Mouse (Mus musculus): ENCODE results near the gene Wdr90.

Wdr90 gene

DNA sequence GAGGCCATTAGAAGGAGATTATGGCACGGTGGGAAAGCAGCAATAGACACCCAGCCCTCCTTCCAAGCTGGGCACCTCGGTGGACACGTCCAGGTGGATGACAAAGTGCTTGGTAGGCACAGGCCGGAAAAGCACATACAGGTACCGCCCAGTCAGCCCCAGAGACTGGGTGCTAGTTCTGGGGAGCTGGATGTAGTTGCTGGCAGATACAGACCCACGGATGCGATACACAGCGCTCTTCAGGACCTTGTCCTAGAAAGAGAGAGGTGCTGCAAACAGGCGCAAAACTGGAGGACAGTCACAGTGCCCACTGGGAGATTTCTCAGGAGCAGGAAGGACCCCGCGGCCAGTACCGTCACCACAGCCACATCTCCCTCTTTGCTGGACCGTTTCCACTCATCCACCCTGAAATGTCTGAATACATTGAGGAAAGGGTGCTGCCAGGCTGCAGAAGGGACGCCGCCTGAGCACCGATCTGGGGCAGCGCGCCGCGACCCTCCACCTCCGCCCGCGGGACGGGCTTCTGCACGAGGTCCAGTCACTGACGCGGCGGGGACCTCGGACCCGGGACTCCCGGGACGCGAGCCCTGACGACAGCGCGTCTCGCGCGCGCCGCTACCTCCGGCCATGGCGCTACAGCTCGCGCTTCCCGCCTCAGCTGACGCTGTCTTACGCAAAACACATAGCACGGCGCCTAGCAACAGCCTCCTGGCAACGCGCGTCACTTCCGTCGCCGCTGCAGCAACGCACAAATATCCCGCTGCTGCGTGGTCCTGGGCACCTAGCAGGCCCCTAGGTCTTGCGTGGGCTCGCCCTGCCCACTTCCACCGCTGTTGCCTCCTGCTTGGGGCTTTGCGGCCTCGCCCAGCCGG, at the start of gene Wdr90:
TSS of gene Wdr90 (minus strand) at position 670 of the 872 bp plus-strand sequence.
- DNase-seq = peak; percentile 91

DNA sequence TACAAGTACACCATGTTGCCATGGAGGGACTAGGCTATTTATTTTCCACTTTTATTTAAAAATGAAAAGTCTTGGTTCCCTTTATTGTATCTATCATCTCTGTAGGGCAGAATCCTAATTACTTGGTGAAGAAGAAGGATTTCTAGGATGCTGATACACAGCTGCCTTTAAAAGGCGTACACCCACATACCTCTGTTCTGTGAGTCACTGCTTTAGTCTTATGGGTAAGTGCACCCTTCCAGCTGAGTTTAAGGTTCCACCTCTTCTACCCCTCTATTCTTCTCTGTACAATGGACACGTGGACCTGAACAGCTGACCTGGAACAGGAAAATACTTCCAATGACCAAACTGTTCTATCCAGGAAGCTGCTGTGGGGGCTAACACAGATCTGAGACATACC, 46.3 kb upstream of the Wdr90 start:
- no peak for DNase-seq

DNA sequence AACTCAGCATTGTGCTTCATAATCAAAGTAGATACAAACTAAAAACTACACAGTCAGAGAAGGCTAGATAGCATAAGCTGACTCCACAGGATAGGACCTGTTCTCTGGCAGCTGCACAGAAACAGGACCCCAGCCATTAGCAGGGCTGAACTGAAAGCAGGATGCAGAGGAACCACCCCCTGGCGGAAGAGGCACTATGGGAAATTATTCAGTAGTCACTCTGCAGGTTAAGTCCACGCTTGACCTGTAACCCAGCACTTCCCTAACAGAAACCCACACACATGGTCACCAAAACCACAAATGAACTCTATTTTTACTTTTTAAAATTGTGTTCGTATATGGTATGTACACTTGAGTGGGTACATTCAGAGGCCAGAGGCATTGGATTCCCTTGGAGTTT, 41.8 kb upstream of the Wdr90 start:
- no peak for DNase-seq

DNA sequence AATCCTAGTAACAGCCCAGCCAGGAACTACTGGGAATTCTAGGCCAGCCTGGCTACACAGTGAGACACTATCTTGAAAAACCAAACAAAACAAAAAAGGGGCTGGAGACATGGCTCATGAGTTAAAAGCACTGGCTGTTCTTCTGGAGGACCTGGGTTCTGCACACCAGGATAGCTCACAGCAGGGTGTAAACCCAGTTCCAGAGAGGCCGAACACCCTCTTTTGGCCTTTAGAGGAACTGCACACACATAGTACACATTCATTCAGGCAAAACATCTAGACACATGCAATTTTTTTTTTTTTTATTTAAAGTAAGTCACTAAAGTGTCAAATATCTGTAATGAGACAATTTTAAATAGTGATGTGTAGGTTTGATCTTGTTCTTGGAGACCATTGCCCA, 38.9 kb upstream of the Wdr90 start:
- DNase-seq = no peak

DNA sequence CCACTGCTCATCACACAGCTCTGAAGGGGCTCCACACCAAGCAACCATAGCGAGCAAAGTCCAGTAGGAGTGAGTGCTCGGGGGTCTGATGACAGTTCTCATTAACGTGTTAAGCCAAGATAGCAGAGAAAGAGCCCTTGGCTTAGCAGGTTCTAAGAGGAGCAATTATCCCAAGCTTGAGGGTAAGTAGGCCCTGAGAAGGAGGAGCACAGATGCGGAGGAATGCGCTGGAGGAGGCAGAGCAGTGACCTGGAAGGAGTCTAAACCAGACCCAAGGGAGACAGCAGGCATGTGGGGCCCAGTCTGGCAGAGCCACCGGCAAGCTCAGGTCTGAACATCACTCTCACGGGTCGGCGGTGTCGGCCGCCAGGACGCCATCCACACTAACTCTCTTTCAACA, 34.6 kb upstream of the Wdr90 start:
- no peak for DNase-seq

DNA sequence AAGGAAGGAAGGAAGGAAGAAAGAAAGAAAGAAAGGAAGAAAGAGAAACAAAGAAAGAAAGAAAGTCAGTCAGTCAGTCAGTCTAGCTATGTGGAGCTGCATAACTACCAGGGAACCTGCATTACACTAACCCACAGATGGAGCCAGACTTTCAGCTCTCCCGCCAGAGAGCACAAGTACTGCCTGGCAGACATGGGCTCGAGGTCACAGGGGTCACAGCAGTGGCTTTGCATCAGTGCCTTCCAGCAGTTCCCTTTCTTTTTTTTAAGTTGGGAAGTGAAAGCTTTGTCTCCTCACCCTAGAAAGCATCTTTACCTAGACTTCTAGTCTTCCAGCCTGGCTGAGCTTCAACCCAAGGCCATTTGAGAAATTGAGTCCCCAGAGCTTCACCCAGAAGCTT, 34.1 kb upstream of the Wdr90 start:
- DNase-seq = no peak

DNA sequence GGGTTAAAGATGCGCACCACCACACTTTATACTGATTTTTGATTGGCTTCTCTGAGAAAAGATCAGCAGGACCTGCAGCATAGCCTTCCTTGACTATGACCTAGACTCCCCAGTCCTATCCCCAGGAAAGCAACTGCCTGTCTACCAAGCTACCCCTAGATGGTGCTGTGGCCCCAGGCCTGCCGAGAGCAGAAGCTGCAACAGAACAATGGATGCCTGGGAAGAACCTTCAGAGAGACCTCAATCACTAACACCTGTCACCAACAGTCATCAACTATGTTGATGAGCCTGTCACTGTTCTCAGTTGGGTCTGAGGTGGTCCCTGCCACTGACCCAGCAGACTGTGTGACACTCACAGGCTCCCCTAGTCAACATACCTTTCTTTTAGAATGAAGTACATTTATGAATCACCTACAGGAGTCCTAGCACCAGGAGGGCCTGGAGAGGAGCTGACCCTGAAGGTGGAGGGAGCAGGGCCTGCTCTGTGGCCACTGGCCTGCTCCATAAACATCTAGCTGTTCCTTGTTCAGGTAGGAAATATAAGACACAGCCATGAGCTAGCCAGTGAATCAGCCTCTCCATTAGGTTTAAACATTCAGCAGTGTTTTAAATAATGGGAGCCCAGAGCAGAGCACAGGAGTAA, 32.8 kb upstream of the Wdr90 start:
- DNase-seq = peak; percentile 79

DNA sequence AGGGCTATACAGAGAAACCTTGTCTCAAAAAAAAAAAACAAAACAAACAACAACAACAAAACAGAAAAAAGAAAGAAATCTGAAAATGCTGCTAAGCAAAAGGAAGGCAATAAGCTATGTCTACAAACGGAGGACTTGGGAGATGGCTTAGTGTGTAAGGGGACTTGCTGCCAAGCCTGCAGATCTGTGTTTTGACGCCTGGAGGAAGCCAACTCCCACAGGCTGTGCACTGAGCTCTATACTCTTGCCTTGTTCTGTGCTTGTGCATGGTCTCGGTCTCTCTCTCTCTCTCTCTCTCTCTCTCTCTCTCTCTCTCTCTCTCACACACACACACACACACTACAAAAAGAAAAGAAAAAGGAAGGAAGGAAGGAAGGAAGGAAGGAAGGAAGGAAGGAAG, 27.5 kb upstream of the Wdr90 start:
- DNase-seq = no peak

DNA sequence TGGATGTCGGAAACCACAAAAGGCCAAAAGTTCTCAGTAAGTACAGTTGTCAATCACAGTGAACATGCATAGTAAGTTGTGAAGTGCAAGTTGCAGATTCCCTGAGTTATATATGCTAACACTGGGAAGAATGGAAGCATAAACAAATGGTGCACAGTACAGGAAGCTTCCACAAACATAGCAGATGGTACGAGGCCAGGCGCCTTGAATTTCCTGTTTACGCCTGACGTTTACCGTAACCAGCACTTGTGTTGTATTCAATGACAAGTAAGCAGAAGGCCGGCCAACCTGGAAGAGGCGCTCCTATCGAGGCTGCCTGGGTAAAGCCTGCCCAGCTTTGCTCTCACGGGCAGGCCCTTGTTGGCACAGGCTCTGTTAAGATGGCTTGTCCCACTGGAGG, 26.2 kb upstream of the Wdr90 start:
- DNase-seq = no peak

DNA sequence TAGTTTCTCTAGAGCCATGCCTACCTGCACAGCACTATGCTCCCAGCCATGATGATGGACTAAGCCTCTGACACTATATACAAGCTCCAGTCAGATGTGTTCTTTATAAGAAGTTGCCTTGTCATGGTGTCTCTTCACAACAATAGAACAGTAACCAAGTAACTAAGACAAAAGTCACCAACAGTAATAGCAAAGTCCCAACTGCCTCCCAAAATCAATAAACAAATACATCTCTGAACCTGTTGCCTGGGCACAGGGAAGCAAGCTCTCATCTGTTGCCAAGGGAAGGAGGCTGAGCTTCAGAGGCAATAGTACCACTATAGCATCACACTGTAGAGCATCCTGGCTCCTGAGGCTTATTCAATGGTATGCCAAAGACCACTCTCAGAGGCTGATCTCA, 25.5 kb upstream of the Wdr90 start:
- DNase-seq = no peak

DNA sequence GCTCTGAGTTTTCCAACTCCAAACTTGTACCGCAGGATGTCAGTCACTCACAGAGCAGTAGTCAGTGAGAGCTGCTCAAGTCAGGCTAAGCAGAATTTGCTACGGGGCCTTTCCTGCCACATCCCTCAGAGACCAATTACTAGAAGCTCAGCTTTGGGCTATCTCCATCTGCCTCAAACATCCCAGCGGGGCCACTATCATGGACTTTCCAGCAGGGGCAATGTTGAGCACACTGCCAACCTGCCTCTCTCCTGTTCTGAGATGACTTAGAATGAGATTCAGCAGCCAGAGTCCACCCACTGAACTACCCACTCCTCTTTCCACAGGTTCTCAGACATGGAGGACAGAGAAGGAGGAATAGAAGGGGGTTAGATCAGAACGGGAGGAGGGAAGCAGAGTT, 24.3 kb upstream of the Wdr90 start:
- DNase-seq = peak; percentile 45

DNA sequence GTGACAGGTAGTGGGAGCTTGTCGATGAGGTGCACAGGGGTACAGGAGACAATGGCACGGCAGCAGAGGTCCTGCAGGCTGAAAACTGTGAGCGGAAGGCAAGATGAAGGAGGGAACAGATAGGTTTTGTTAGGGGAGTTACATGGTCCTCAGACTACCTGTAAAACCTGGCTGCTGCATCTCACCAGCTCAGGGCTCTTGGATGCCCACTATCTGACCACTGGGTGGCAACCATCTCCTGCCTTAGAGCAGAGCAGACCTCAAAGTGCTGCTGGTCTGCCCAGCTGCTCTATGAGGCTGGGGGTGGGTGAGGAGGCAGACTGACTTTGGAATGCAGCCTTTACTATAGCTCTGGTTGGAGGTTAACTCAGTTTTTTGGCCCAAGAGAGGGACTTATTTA, 22.5 kb upstream of the Wdr90 start:
- no peak for DNase-seq

DNA sequence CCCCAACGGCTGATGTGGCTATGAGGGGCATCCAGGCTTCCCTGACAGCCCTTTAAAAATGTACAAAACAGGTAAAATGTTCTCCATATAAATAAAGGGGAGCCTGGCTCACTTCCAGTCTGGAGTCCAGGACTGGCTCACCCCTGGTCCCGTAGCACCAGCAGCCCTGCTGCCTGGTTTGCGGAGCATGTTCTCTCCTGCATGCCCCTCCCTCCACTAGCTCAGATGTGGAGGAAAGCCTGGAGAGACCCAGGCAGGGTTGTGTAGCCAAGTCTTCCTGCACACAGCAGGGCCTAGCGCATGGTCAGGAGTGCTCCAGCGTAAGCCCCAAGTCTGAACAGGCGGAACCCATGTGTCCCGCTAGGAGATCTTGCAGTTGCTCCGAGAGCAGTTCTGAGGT, 22.0 kb upstream of the Wdr90 start:
- no peak for DNase-seq

DNA sequence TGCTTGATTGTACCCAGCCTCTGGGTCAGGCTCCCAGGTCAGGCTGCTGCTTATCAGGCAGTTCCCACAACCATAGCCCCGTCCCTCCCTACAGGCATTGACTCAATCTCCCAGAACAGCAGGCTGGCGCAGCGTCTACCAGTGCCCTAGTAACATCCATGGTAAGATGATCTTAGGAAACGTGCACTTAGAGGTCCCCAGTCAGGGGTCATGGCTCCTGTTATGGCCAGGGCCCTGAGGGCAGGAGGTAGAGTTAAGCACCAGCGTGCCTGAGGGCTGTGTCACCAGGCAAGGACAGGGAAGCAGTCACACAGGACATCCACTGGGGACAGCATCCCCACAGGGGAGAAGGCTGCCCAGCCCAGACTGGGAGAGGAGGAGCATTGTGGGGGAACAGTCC, 21.0 kb upstream of the Wdr90 start:
- no peak for DNase-seq

DNA sequence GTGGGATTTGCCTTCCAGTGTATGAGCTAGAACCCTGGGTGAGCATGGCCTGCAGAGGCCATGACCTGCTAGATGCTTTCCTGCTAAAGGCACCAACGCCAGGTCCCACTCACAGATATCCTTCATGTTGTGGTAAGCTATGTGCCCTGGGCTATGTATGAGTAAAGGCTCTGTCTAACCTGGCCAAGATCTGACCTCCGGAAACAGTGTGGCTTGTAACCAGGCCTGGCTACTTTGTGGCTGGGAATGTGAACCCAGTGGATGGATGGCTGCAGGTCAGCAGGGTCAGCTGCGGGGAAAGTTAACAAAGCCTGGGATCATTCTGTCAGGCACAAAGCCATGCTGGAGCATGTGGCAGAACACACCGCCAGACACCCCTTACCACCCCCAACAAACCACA, 20.4 kb upstream of the Wdr90 start:
- no peak for DNase-seq

DNA sequence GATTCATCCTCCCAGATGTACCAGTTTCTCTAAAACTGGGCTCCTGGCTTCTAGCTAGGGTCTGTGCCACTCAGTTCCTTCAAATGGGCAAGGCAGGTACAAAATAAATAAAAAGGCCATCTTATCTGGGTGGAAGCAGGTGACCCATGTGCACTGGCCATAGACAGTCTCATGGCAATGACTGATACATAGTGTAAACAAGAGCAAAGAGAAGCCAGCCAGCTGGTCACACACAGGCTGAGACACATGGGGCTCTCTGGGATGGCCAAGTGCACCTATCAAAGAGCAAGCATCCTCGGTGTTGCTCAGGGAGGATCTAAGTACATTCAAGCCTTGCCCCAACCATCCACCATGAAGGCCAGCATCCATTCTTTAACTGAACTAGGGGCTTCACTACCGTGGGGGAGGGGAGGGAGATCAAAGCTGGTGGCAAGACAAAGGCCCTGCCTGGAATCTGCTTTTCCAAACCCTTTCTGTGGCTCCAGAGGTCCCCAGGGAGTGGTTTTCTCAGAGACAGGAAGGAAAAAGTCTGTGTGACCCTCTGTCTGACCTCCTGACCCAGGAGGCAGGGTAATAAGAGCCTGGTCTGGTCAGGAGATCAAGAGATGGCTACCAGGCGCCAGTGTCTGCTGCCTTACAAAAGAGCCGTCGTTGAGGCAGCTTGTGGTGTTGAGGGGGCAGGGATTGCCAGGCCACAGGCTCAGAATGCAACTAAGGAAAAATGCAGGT, 19.8 kb upstream of the Wdr90 start:
- no peak for DNase-seq

DNA sequence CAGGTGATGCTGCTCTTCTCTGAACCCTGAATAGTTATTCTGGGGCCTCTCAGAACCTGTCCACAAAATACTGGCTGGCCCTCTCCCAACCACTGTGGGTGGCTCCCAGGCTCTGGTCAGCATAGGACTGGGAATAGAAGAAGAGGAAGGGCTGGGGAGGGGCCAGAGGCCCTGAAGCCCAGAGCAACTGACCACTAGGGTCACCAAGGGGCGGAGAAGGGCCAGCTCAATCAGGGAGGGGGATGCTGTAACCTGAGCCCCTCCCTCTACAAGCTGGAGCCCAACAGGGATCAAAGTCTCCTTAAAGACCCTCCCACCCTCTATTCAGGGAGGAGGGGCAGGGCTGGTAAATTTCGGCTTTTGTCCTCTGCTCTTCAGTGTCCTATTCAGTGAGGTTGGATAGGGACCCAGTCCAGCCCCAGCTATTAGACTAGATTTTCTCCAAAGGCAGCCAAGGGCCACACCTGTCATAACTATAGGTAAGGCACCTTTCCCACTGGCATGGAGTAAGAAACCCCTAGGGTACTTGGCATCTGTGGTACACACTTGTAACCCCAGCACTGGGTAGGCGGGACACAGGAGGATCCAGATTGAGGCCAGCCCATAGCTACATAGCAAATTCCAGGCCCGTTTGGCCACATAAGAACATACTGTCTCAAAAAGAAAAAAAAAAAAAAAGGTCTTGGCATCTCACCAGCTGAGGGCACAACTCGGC, 19.1 kb upstream of the Wdr90 start, which contains the start of gene Wfikkn1:
TSS of gene Wfikkn1 (minus strand) at position 663 of the 715 bp plus-strand sequence.
- no peak for DNase-seq

DNA sequence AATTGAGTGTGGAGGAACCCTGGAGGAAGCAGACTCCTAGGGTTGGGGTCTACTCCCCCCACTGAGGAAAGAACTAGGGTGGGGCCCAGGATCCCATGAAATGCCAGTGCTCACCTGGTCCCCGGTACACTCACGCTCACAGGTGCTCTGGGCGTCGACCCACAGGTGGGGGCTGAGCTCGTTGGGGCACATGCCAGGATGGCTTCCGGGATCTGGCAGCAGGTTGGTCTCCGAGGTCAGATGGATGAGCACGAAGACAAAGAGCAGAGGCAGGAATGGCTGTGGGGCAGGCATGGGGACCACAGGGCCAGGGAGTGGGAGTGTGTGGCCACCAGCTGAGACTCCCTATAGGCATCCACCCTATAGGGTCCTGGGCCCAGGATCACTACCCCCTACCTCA, 18.4 kb upstream of the Wdr90 start:
- DNase-seq = no peak

DNA sequence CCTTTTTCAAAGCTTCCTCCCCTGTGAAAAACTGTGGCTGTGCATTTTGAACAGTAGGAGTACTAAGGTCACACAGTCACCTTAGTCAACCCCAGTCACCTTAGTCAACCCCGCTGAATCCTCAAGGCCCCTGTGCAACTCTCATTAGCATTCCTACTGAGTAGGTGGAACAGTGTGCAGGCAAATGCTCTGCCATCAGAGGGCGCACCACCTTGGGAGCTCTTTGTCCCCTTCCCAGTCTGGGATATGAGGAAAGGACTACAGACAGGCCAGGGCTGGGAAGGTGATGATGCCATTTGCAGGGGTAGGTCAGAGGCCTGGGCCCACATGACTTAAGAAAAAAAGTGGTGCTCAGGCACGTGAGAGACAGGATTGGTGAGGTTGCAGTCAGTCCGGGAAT, 18.0 kb upstream of the Wdr90 start:
- DNase-seq = no peak

DNA sequence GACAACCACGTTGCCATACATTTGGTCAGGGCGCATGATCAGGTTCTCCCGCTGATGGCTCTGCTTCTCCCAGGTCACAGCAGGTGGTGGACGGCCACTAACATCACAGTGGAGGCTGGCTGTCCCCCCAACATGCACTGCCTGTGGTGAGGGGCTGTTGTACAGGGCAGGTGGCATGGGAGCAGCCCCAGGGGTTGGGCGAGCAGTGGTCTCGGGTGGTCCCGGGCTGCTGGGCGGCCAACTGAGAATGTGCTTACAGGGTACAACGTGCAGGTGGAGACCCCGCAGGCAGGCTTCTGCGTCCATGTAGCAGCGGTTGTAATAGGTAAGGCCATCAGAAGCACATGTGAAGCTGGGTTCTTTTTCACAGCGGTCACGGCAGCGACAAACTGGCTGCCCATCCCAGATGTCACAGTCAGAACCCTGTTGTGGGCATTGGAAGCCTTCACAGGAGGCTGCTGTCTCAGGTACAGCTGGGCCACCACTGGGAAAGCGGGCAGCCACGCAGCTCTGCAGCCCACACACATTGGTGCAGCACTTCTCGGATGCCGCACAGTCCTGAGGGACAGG, 17.4 kb upstream of the Wdr90 start:
- DNase-seq = no peak

DNA sequence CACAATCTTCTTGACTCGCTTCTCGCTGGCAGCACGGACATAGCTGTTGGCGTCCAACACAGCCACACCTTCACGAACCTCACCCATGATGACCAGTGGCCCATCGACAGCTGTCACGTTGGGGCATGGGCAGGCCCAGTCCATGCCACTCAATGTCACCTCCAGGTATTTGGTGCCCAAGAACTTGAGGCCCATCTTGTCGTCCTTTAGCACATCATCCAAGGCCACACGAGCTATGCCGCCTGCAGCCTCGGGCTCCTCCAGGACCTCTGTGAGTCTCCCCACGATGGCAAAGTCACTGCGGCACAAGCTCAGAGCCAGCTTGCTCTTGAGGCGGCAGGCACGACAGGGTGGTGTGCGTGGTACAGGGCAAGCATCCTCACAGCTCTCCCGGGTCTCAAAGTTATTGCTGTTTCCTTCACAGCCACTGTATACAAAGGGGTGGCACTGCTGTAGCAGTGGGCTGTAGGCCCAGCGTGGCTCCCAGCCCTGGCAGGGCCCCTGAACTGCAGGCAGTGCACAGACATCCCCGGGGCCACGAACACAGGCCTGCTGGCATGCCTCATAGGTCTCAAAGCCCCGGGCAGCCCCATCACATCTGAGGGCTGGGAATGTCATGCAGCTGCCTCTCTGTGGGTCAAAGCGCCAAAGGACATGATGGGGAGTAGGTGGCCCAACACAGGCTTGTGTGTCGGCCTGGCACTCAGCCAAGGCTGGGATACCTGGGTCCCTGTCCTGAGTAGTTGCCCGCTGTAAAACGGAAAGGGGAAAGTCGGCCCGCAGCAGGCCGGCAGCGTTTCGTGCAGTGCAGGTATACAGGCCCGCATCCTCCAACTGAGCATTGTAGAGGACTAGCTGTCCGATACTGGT, 16.7 kb upstream of the Wdr90 start:
- DNase-seq = no peak

DNA sequence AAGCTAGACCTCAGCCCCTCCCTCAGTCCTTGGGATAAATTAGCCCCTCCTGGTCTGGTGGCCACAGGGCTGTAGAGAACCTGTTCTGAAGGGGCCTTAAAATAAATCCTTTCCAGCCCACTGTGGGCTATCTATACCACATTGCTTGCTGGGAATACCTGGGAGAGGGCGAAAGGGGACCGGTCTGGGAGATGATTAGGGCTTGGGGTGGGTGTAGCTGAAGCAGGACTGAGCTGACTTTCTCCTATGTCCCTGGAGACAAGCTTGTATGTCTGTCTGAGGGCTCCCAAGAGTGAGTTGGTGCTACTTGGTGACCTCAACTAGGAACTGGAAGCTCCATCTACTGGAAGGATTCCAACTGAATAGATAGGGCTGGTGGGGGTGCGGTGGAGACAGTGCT, 15.7 kb upstream of the Wdr90 start:
- DNase-seq = no peak

Data from thymus, postnatal 14 days (tissue).